Mouse (Mus musculus): ENCODE results near the gene Gm8251. TPM values are rescaled to one million over a fixed set of nuclear protein-coding genes. Genes with fewer than 3 reads are reported as not detected.

Gene Gm8251
- polyA plus RNA-seq (2012; fragmentation: generic; extraction: Trizol) = not detected

DNA sequence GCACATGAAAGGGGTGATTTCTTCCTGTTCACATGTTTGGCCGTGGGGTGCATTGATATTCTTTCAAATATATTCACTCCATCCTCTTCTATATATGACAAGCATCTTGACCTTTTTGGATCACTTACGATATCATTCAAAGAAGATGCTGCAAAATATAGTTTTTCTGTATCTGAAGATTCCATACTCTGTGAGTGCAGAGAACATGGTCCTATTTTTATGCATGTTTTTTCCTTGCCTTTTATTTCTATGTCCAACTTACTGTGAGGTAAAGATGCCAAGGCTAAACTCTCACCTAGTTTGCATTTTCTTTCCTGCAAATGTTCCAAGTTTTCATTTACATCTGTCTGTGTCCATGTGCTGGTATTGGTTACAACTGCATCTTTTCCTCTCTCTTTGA lies at the start of gene Gm8251:
Gene Gm8251, minus strand, starts transcription at position 101 of the 400 bp plus-strand sequence.

DNA sequence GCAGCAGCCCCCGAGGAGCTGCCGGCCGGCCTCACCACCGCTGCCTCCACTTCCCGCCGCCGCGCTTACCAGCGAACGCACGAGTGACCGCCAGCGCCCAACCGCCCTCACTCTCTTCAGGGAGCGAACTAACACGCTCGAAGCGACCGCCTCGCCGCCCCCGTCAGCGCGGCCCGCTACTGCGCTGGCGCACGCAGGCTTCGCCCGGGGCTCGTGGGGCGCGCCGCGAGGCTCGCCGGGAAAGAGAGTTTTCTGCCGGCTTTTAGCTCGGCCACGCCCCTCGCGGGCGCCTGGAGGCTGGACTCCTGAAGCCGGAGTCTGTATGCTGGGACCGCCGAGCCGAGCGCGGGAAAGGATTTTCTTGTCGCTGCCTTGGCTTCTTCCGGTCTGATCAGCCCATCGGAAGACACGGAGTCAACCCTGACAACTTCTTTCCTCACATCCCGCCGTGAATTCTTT lies 40.6 kb upstream of the Gm8251 start, which contains the start of gene Tex30:
Gene Tex30, minus strand, starts transcription at position 183 of the 459 bp plus-strand sequence.

DNA sequence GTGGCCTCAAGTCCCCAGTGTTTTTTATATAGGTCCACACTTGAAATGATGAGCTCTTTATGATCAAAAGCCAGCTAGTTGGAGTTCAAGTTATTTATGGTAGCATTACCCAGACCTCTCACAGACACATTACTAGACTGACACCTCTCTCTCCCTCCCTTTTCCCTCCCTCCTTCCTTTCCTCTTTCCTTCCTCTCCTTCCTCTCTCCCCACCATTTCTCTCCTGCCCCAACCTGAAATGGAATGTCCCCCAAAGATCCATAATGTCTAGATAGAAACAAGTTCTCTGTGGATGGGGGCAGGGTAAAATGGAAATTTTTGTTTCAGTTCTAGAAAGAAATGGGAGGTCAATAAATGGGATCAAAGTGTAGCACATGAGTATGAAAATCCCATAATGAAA lies 41.8 kb downstream of the Gm8251 start, which contains the start of gene Mettl21c:
Gene Mettl21c, minus strand, starts transcription at position 101 of the 400 bp plus-strand sequence.

Other genes starting within 250 kb of the Gm8251 start
- 10 to 100 TPM in 1 of 2 experiments, 1 to 10 TPM in 1; 4.8 to 32.3 TPM for gene Uxs1, start 234.1 kb downstream of the Gm8251 start, polyA plus RNA-seq (2012; fragmentation: generic; extraction: Trizol)
- 1 to 10 TPM; 2.3 to 6.0 TPM for gene Tpp2, start 128.3 kb downstream of the Gm8251 start, polyA plus RNA-seq (2012; fragmentation: generic; extraction: Trizol)
- under 1 TPM in 1 of 2 experiments, not detected in 1; 0.13 TPM for gene Mettl21c, start 41.9 kb downstream of the Gm8251 start, polyA plus RNA-seq (2012; fragmentation: generic; extraction: Trizol)
- gene Tex30, start 40.5 kb upstream of the Gm8251 start, polyA plus RNA-seq (2012; fragmentation: generic; extraction: Trizol) = 1 to 10 TPM; 1.3 to 3.4 TPM
- gene Kdelc1, start 56.9 kb upstream of the Gm8251 start, polyA plus RNA-seq (2012; fragmentation: generic; extraction: Trizol) = 10 to 100 TPM in 1 of 2 experiments, 1 to 10 TPM in 1; 1.7 to 13.0 TPM
- gene Bivm, start 57.0 kb upstream of the Gm8251 start, polyA plus RNA-seq (2012; fragmentation: generic; extraction: Trizol) = 1 to 10 TPM in 1 of 2 experiments, under 1 TPM in 1; 0.66 to 7.2 TPM
- gene Ercc5, start 85.8 kb upstream of the Gm8251 start, polyA plus RNA-seq (2012; fragmentation: generic; extraction: Trizol) = 1 to 10 TPM in 1 of 2 experiments, under 1 TPM in 1; 0.41 to 9.3 TPM
- gene Mettl21e, start 157.0 kb upstream of the Gm8251 start, polyA plus RNA-seq (2012; fragmentation: generic; extraction: Trizol) = not detected

Measured in C3H10T1/2 (cell line).